Mouse (Mus musculus) macrophage (primary cell): ENCODE data around the gene Cacng4. TPM values are rescaled to one million over a fixed set of nuclear protein-coding genes. Genes with fewer than 3 reads are reported as not detected.

Source experiments
- H3K27ac ChIP-seq: fragments of 350-480 bp; formaldehyde crosslinking; 2 replicates; pipeline ENCODE4 v1.9.0; 2021
- H3K36me3 ChIP-seq: fragments of 350-480 bp; formaldehyde crosslinking; 2 replicates; pipeline ENCODE4 v1.9.0; 2021; ENCODE audit errors: inconsistent target
- H3K4me3 ChIP-seq: fragments of 350-480 bp; formaldehyde crosslinking; 2 replicates; pipeline ENCODE4 v1.9.0; 2021; ENCODE audit errors: inconsistent target
- H3K79me2 ChIP-seq: fragments of 350-480 bp; formaldehyde crosslinking; 2 replicates; pipeline ENCODE4 v1.9.0; 2021; ENCODE audit errors: inconsistent target
- WGBS: methylation state at CpG from one replicate; pipeline ENCODE4 v1.1.7; 2026; ENCODE audit warnings: inconsistent platforms; ENCODE audit not compliant: missing documents; 5-methylcytosine and 5-hydroxymethylcytosine counted together
- polyA plus RNA-seq: library from polyadenylated mRNA; stranded (reverse); fragments of 250-400 nt; gene quantifications from 3 replicates; pipeline ENCODE4 v1.2.4, GENCODE M21; 2018; ENCODE audit warnings: inconsistent platforms

Gene Cacng4
- polyA plus RNA-seq, 1 experiment from 2014 or later: not detected

- no peak overlapping the region for H3K4me3 ChIP-seq
- H3K36me3 ChIP-seq: no peaks in the 10 kb centered on the region
- H3K27ac ChIP-seq: no peak overlapping the region
- no peaks in the 10 kb centered on the region for H3K79me2 ChIP-seq
- WGBS: 35% methylated on average over 9 of the region's 9 CpGs
These were observed 2.2 kb downstream of the Cacng4 start for GRCm38 (mm10) chr11:107792136-107792535.

GRCm38 (mm10) chr11:107785761-107786160 lies 8.6 kb downstream of the Cacng4 start:
- Histone ChIP-seq H3K4me3 (no peak overlapping the region), H3K27ac (no peak overlapping the region), H3K79me2 (no peaks in the 10 kb centered on the region), H3K36me3 (no peaks in the 10 kb centered on the region)
- WGBS: 59% methylated on average over 3 of the region's 3 CpGs

GRCm38 (mm10) chr11:107785288-107785687 lies 9.1 kb downstream of the Cacng4 start:
- Histone ChIP-seq H3K4me3 (no peak overlapping the region), H3K79me2 (no peaks in the 10 kb centered on the region), H3K27ac (no peak overlapping the region), H3K36me3 (no peaks in the 10 kb centered on the region)
- WGBS: 100% methylated on average over 1 of the region's 1 CpGs

GRCm38 (mm10) chr11:107783861-107784754 lies 10.2 kb downstream of the Cacng4 start:
- Histone ChIP-seq H3K27ac (no peak overlapping the region), H3K4me3 (no peak overlapping the region), H3K36me3 (no peaks in the 10 kb centered on the region), H3K79me2 (no peaks in the 10 kb centered on the region)
- 74% methylated on average over 7 of the region's 8 CpGs for WGBS

GRCm38 (mm10) chr11:107782591-107782990 lies 11.8 kb downstream of the Cacng4 start:
- Histone ChIP-seq H3K27ac (no peak overlapping the region), H3K36me3 (no peaks in the 10 kb centered on the region), H3K4me3 (no peak overlapping the region), H3K79me2 (no peaks in the 10 kb centered on the region)
- WGBS: 23% methylated on average over 5 of the region's 5 CpGs

GRCm38 (mm10) chr11:107778859-107779258 lies 15.5 kb downstream of the Cacng4 start:
- H3K27ac ChIP-seq: no peak overlapping the region
- no peak overlapping the region for H3K4me3 ChIP-seq
- 93% methylated on average over 9 of the region's 9 CpGs for WGBS
- H3K79me2 ChIP-seq: no peaks in the 10 kb centered on the region
- H3K36me3 ChIP-seq: no peaks in the 10 kb centered on the region

GRCm38 (mm10) chr11:107777487-107777886 lies 16.9 kb downstream of the Cacng4 start:
- H3K79me2 ChIP-seq: no peaks in the 10 kb centered on the region
- 88% methylated on average over 12 of the region's 12 CpGs for WGBS
- H3K27ac ChIP-seq: no peak overlapping the region
- no peak overlapping the region for H3K4me3 ChIP-seq
- no peaks in the 10 kb centered on the region for H3K36me3 ChIP-seq

- no peak overlapping the region for H3K27ac ChIP-seq
- no peak overlapping the region for H3K4me3 ChIP-seq
- no peaks in the 10 kb centered on the region for H3K36me3 ChIP-seq
- WGBS: 65% methylated on average over 8 of the region's 8 CpGs
- H3K79me2 ChIP-seq: no peaks in the 10 kb centered on the region
These were observed 21.0 kb downstream of the Cacng4 start for GRCm38 (mm10) chr11:107773312-107773711.

- H3K36me3 ChIP-seq: no peaks in the 10 kb centered on the region
- 89% methylated on average over 6 of the region's 6 CpGs for WGBS
- no peaks in the 10 kb centered on the region for H3K79me2 ChIP-seq
- no peak overlapping the region for H3K4me3 ChIP-seq
- no peak overlapping the region for H3K27ac ChIP-seq
These were observed 22.4 kb downstream of the Cacng4 start for GRCm38 (mm10) chr11:107772002-107772401.

GRCm38 (mm10) chr11:107768361-107768760 lies 26.0 kb downstream of the Cacng4 start:
- 86% methylated on average over 8 of the region's 8 CpGs for WGBS
- Histone ChIP-seq H3K4me3 (no peak overlapping the region), H3K36me3 (no peaks in the 10 kb centered on the region)

GRCm38 (mm10) chr11:107766932-107767331 lies 27.4 kb downstream of the Cacng4 start:
- Histone ChIP-seq H3K27ac (no peak overlapping the region), H3K4me3 (no peak overlapping the region), H3K36me3 (no peaks in the 10 kb centered on the region), H3K79me2 (no peaks in the 10 kb centered on the region)
- 91% methylated on average over 12 of the region's 12 CpGs for WGBS

More at GRCm38 (mm10) chr11:107768361-107768760, 26.0 kb downstream of the Cacng4 start:
- no peak overlapping the region for H3K27ac ChIP-seq
- H3K79me2 ChIP-seq: no peaks in the 10 kb centered on the region

- Histone ChIP-seq H3K4me3 (no peak overlapping the region), H3K27ac (no peak overlapping the region), H3K79me2 (no peaks in the 10 kb centered on the region), H3K36me3 (no peaks in the 10 kb centered on the region)
- WGBS: 69% methylated on average over 6 of the region's 8 CpGs
These were observed 31.5 kb downstream of the Cacng4 start for GRCm38 (mm10) chr11:107762688-107763460.

- Histone ChIP-seq H3K36me3 (no peaks in the 10 kb centered on the region), H3K27ac (no peak overlapping the region), H3K79me2 (no peaks in the 10 kb centered on the region), H3K4me3 (no peak overlapping the region)
- WGBS: 71% methylated on average over 10 of the region's 10 CpGs
These were observed 32.4 kb downstream of the Cacng4 start for GRCm38 (mm10) chr11:107761790-107762500.

- Histone ChIP-seq H3K4me3 (no peak overlapping the region), H3K36me3 (no peaks in the 10 kb centered on the region), H3K27ac (no peak overlapping the region), H3K79me2 (no peaks in the 10 kb centered on the region)
- WGBS: 78% methylated on average over 10 of the region's 10 CpGs
These were observed 34.4 kb downstream of the Cacng4 start for GRCm38 (mm10) chr11:107760001-107760400.
